Mouse (Mus musculus): ENCODE measurements at regions not wholly inside any gene's neighbourhood (a gene's known extent, or its start where the extent isn't known, plus 50 kb on each side); places are given as distances from the start of the nearest gene placed in this dataset.

GRCm38 (mm10) chr5:148787270-148787669 is 141.8 kb downstream of the Katnal1 start:
- no peak for TF ChIP-seq GATA1 (IDR thresholded peaks at IDR 0.05; ENCODE audit: low read length)
- no peak for TF ChIP-seq TAL1 (IDR thresholded peaks at IDR 0.05; ENCODE audit: low read length)

Measured in erythroblast, embryonic 14.5 days (primary cell).